Mouse (Mus musculus) stomach, postnatal 0 days (tissue): ENCODE measurements at regions not wholly inside any gene's neighbourhood (a gene's known extent, or its start where the extent isn't known, plus 50 kb on each side); places are given as distances from the start of the nearest gene placed in this dataset.
A peak's percentile ranks its signal among the peaks of the same experiment; 100 is the strongest.

Experiments
- ATAC-seq: fragments of 200-750 bp; cut with Nextera tagmentation; 2 replicates; pipeline ENCODE4 v1.8.0; 2017; ENCODE audit not compliant: low FRiP score, low TSS enrichment
- DNase-seq: peaks from one replicate; pipeline ENCODE4 v3.0.0-alpha.2; 2016; ENCODE audit warnings: low spot score
- H3K27ac ChIP-seq: fragments of 300-500 bp; sonication (generic); replicated peaks from 2 replicates; pipeline ENCODE4 v1.5.1; 2014; ENCODE audit warnings: mild to moderate bottlenecking, control low read depth
- H3K27me3 ChIP-seq: fragments of 300-500 bp; sonication (generic); 2 replicates; pipeline ENCODE4 v1.6.1; 2014; ENCODE audit warnings: low read length; ENCODE audit not compliant: control insufficient read depth, insufficient read depth
- H3K36me3 ChIP-seq: fragments of 300-500 bp; sonication (generic); 2 replicates; pipeline ENCODE4 v1.6.1; 2014; ENCODE audit warnings: low read length, mixed read lengths; ENCODE audit not compliant: control insufficient read depth, insufficient read depth
- H3K4me1 ChIP-seq: fragments of 300-500 bp; sonication (generic); replicated peaks from 2 replicates; pipeline ENCODE4 v1.6.1; 2014; ENCODE audit warnings: antibody characterized with exemption; ENCODE audit not compliant: control insufficient read depth, insufficient read depth
- H3K4me2 ChIP-seq: fragments of 300-500 bp; sonication (generic); replicated peaks from 2 replicates; pipeline ENCODE4 v1.6.1; 2014; ENCODE audit warnings: low read depth, mild to moderate bottlenecking, control low read depth, moderate library complexity
- H3K4me3 ChIP-seq: fragments of 300-500 bp; sonication (generic); 2 replicates; pipeline ENCODE4 v1.5.1; 2014; ENCODE audit warnings: low read depth, low read length, control low read depth
- H3K9ac ChIP-seq: fragments of 300-500 bp; sonication (generic); 2 replicates; pipeline ENCODE4 v1.6.1; 2014; ENCODE audit warnings: mild to moderate bottlenecking, low read length, control low read depth, mixed read lengths
- H3K9me3 ChIP-seq: fragments of 300-500 bp; sonication (generic); 2 replicates; pipeline ENCODE4 v1.6.1; 2016; ENCODE audit warnings: low read length; ENCODE audit not compliant: control insufficient read depth
- CTCF ChIP-seq: IDR thresholded peaks from 2 replicates; pipeline ENCODE4 v1.5.1; 2016; ENCODE audit warnings: antibody characterized with exemption, low read depth, mild to moderate bottlenecking, moderate library complexity
- EP300 ChIP-seq: optimal IDR thresholded peaks from 2 replicates; pipeline ENCODE3; 2016; ENCODE audit warnings: antibody characterized with exemption
- WGBS: fragments of 180-500 bp; shearing (Covaris S2); extraction: QIAGEN DNeasy Blood & Tissue Kit; methylation state at CpG from one replicate; pipeline ENCODE4 v1.1.7; 2014; 5-methylcytosine and 5-hydroxymethylcytosine counted together

DNA sequence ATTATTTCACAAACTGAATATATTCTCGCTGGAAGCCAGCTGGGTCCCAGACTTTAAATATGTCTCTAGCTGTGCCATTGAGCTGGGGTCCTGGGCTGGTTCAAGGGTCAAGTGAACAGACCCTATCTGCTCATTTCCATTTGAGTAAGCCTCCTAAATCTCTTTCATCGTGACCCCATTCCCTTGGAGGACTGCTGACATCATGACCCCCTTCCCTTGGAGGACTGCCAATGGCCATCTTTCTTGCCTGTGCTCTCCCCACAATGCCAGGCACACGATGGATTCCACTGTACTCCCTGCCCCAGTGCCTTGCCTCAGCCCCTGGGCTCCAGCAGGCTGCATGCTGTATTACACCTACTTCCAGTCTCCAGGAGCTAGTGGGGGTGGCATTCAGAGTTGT is 106.5 kb upstream of the Tcerg1l start:
- TF ChIP-seq EP300 (no peak), CTCF (no peak)
- Histone ChIP-seq H3K4me2 (no peak overlapping the region), H3K4me3 (no peak overlapping the region), H3K4me1 (no peaks in the 10 kb centered on the region), H3K27ac (no peak overlapping the region), H3K9me3 (no peaks in the 10 kb centered on the region), H3K27me3 (no peaks in the 10 kb centered on the region), H3K36me3 (no peaks in the 10 kb centered on the region), H3K9ac (no peak overlapping the region)
- WGBS: 55% methylated on average over 3 of the region's 3 CpGs
- no peak for ATAC-seq
- no peak for DNase-seq

DNA sequence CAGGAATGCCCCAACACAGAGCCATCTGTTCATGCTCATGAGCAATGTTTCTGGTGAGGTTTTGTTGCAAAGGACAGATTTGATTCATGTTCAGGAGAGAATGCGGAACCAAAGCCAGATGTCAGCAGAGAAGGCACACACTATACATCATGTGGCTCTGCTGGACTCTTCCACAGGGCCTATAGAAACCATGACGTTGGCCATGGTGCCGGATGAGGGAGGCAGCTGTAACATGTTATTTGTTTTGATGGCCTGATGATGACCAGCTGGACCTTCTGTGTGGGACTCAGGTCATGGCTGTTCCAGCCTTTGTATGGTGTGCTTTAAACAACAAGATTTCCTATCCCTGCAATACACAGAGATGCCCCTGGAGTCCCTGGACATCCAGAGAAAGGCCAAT is 105.5 kb upstream of the Tcerg1l start:
- TF ChIP-seq CTCF (no peak), EP300 (no peak)
- H3K4me2 ChIP-seq: no peak overlapping the region
- WGBS: 51% methylated on average over 3 of the region's 3 CpGs
- no peak overlapping the region for H3K9ac ChIP-seq
- H3K9me3 ChIP-seq: no peaks in the 10 kb centered on the region
- H3K4me1 ChIP-seq: no peaks in the 10 kb centered on the region
- no peak overlapping the region for H3K4me3 ChIP-seq
- H3K36me3 ChIP-seq: no peaks in the 10 kb centered on the region
- no peak overlapping the region for H3K27ac ChIP-seq
- no peaks in the 10 kb centered on the region for H3K27me3 ChIP-seq
- ATAC-seq (no peak), DNase-seq (no peak)

DNA sequence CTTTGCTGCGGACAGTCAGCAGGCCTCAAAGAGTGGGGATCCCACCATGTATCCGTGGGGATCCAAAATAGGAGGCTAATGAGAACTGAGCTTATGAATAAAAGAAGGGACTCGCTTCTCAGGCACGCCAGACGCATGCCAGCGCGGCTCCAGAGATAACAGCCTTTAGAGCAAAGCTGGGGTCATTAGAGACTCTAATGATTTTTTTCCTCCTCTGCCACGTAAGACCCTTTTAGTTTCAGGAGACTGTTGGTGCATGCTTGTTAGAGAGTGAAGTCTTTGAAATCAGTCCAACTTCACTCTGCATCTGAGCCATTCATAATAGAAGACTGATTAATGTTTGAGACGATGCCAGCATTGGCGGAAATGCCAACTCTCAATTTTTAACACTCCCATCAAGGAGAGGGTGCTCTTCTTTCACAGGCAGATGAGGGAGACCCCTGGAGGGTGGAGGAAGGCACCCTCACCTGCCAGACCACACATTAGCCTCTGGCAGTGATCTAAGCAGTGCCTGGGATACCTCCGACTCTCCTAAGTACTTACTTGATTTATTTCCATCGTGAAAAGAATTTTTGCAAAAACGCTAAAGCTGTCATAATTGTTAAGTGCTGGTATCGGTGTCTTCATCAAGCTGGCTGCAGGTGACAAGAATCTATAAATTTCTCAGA is 104.0 kb upstream of the Tcerg1l start:
- H3K4me3 ChIP-seq: no peak overlapping the region
- WGBS: 64% methylated on average over 14 of the region's 14 CpGs

GRCm38 (mm10) chr7:138497771-138498170 is 100.2 kb upstream of the Tcerg1l start:
- Histone ChIP-seq H3K36me3 (no peaks in the 10 kb centered on the region), H3K27me3 (no peaks in the 10 kb centered on the region), H3K4me3 (no peak overlapping the region), H3K9me3 (no peaks in the 10 kb centered on the region), H3K9ac (no peak overlapping the region), H3K27ac (no peak overlapping the region), H3K4me2 (no peak overlapping the region), H3K4me1 (no peaks in the 10 kb centered on the region)
- WGBS: 63% methylated on average over 2 of the region's 2 CpGs
- ATAC-seq (no peak), DNase-seq (no peak)
- no peak for TF ChIP-seq EP300
- no peak for TF ChIP-seq CTCF

More for the DNA sequence above, 104.0 kb upstream of the Tcerg1l start:
- DNase-seq (no peak), ATAC-seq (no peak)
- no peak for TF ChIP-seq CTCF
- no peak for TF ChIP-seq EP300
- Histone ChIP-seq H3K4me2 (no peak overlapping the region), H3K27ac (no peak overlapping the region), H3K36me3 (no peaks in the 10 kb centered on the region), H3K4me1 (no peaks in the 10 kb centered on the region), H3K9me3 (no peaks in the 10 kb centered on the region), H3K9ac (no peak overlapping the region), H3K27me3 (no peaks in the 10 kb centered on the region)

- 53% methylated on average over 6 of the region's 6 CpGs for WGBS
- TF ChIP-seq EP300 (no peak), CTCF (peak; percentile 57)
- no peaks in the 10 kb centered on the region for H3K27me3 ChIP-seq
- H3K4me3 ChIP-seq: no peak overlapping the region
- H3K36me3 ChIP-seq: no peaks in the 10 kb centered on the region
- no peaks in the 10 kb centered on the region for H3K4me1 ChIP-seq
- DNase-seq (peak; percentile 18), ATAC-seq (no peak)
- no peaks in the 10 kb centered on the region for H3K9me3 ChIP-seq
- no peak overlapping the region for H3K9ac ChIP-seq
- H3K27ac ChIP-seq: no peak overlapping the region
- H3K4me2 ChIP-seq: no peak overlapping the region
These were observed 99.7 kb upstream of the Tcerg1l start for GRCm38 (mm10) chr7:138497202-138497601.

DNA sequence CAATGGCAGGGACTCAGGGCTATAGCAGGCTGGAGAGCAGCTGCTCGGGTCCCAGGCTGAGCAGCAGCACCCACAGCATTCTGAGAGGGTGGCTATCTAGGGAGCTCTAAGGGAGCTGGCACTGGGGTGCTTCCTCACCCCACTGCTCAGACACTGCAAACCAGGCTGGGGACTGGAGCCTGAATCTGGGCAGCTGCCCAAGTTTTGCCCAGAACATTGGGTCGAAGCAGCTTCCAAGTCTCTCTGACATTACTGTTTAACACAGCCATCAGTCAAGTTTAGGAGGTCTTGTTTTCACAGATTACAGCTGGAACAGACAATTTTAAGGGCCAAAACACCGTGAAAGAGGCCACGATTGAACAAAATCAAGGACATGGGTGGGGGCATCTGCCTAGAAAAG is 96.1 kb upstream of the Tcerg1l start:
- H3K4me2 ChIP-seq: no peak overlapping the region
- no peaks in the 10 kb centered on the region for H3K36me3 ChIP-seq
- TF ChIP-seq EP300 (no peak), CTCF (no peak)
- no peak overlapping the region for H3K4me3 ChIP-seq
- 49% methylated on average over 4 of the region's 4 CpGs for WGBS
- H3K9ac ChIP-seq: no peak overlapping the region
- H3K4me1 ChIP-seq: no peaks in the 10 kb centered on the region
- no peak for DNase-seq
- H3K27ac ChIP-seq: no peak overlapping the region
- H3K27me3 ChIP-seq: no peaks in the 10 kb centered on the region
- ATAC-seq: no peak
- H3K9me3 ChIP-seq: no peaks in the 10 kb centered on the region
